Mouse (Mus musculus): ENCODE results near the gene Nrxn1.
A peak's percentile ranks its signal among the peaks of the same experiment; 100 is the strongest.

Gene Nrxn1

GRCm38 (mm10) chr17:90808256-90808655 is 284.6 kb downstream of the Nrxn1 start:
- no peak for DNase-seq

- no peak for DNase-seq
These were observed 285.7 kb downstream of the Nrxn1 start for GRCm38 (mm10) chr17:90807199-90807598.

- no peak for DNase-seq
These were observed 294.2 kb downstream of the Nrxn1 start for GRCm38 (mm10) chr17:90798689-90799088.

- no peak for DNase-seq
These were observed 295.1 kb downstream of the Nrxn1 start for GRCm38 (mm10) chr17:90797659-90798288.

- no peak for DNase-seq
These were observed 295.9 kb downstream of the Nrxn1 start for GRCm38 (mm10) chr17:90796974-90797373.

- no peak for DNase-seq
These were observed 304.3 kb downstream of the Nrxn1 start for GRCm38 (mm10) chr17:90788491-90789127.

- DNase-seq, result no peak
These were observed 304.8 kb downstream of the Nrxn1 start for GRCm38 (mm10) chr17:90788040-90788439.

GRCm38 (mm10) chr17:90787121-90787788 is 305.6 kb downstream of the Nrxn1 start:
- no peak for DNase-seq

- no peak for DNase-seq
These were observed 312.4 kb downstream of the Nrxn1 start for GRCm38 (mm10) chr17:90780481-90780880.

- no peak for DNase-seq
These were observed 317.5 kb downstream of the Nrxn1 start for GRCm38 (mm10) chr17:90775397-90775796.

- peak; percentile 38 to 39 for DNase-seq
These were observed 319.6 kb downstream of the Nrxn1 start for GRCm38 (mm10) chr17:90773233-90773632.

GRCm38 (mm10) chr17:90768216-90768615 is 324.7 kb downstream of the Nrxn1 start:
- no peak for DNase-seq

GRCm38 (mm10) chr17:90727124-90727523 is 365.7 kb downstream of the Nrxn1 start:
- no peak for DNase-seq

- DNase-seq, result no peak
These were observed 388.1 kb downstream of the Nrxn1 start for GRCm38 (mm10) chr17:90704773-90705172.

- DNase-seq, result no peak
These were observed 390.2 kb downstream of the Nrxn1 start for GRCm38 (mm10) chr17:90702626-90703025.

GRCm38 (mm10) chr17:90696071-90696800 is 396.6 kb downstream of the Nrxn1 start:
- no peak for DNase-seq

GRCm38 (mm10) chr17:90695086-90695584 is 397.7 kb downstream of the Nrxn1 start:
- no peak for DNase-seq

- no peak for DNase-seq
These were observed 408.7 kb downstream of the Nrxn1 start for GRCm38 (mm10) chr17:90684172-90684571.

GRCm38 (mm10) chr17:90681019-90681418 is 411.9 kb downstream of the Nrxn1 start:
- DNase-seq, result no peak

- DNase-seq, result no peak
These were observed 416.2 kb downstream of the Nrxn1 start for GRCm38 (mm10) chr17:90676676-90677075.

- DNase-seq, result no peak
These were observed 430.6 kb downstream of the Nrxn1 start for GRCm38 (mm10) chr17:90662318-90662717.

- no peak for DNase-seq
These were observed 438.4 kb downstream of the Nrxn1 start for GRCm38 (mm10) chr17:90654506-90654905.

GRCm38 (mm10) chr17:90653347-90653746 is 439.5 kb downstream of the Nrxn1 start:
- DNase-seq, result no peak
